Mouse (Mus musculus) cortical plate, adult 2 months (tissue): ENCODE measurements around the gene Ifi207. TPM values are rescaled to one million over a fixed set of nuclear protein-coding genes. Genes with fewer than 3 reads are reported as not detected.

ENCODE experiments used
- polyA plus RNA-seq: library from polyadenylated mRNA; depleted of rRNA; stranded (reverse); fragments of >200 nt; gene quantifications from 2 replicates; pipeline ENCODE4 v1.2.3, GENCODE M21; 2012; rRNA removed

Gene Ifi207
- polyA plus RNA-seq, 1 experiment: 0.31 TPM

Other genes with a start within 250 kb of the Ifi207 start
- not detected in 2 replicates for gene Ifi214, start 205.8 kb downstream of the Ifi207 start, polyA plus RNA-seq
- gene Ifi213, start 142.5 kb downstream of the Ifi207 start, polyA plus RNA-seq: 0.13 and 0.28 TPM in 2 replicates
- gene Ifi209, start 110.8 kb downstream of the Ifi207 start, polyA plus RNA-seq: 0.21 TPM in 2 replicates
- gene Ifi208, start 68.1 kb downstream of the Ifi207 start, polyA plus RNA-seq: not detected in 2 replicates
- 0.31 and 0.47 TPM in 2 replicates for gene Ifi204, start 25.2 kb upstream of the Ifi207 start, polyA plus RNA-seq
- gene Ifi211, start 171.3 kb upstream of the Ifi207 start, polyA plus RNA-seq: 0.13 and 0.21 TPM in 2 replicates
- gene Mndal, start 200.7 kb upstream of the Ifi207 start, polyA plus RNA-seq: 1.8 and 2.7 TPM in 2 replicates
- 1.0 and 1.1 TPM in 2 replicates for gene Ifi203, start 200.9 kb upstream of the Ifi207 start, polyA plus RNA-seq
- not detected in 2 replicates for gene Ifi202b, start 241.0 kb upstream of the Ifi207 start, polyA plus RNA-seq